Mouse (Mus musculus) spleen, adult 2 months (tissue): ENCODE measurements around the gene Pigw. TPM values are rescaled to one million over a fixed set of nuclear protein-coding genes. Genes with fewer than 3 reads are reported as not detected.
A peak's percentile ranks its signal among the peaks of the same experiment; 100 is the strongest.
"Not testable (repeated sequence)": the region's sequence is repeated elsewhere in the genome, so short reads cannot be mapped to it uniquely, and the experiment has no call there.

ENCODE experiments used
- DNase-seq, 2 experiments: peaks; one replicate each; pipeline versions ENCODE4 v3.0.0 to v3.0.0-alpha.2; 2012 to 2021; ENCODE audit warnings: low spot score in 2 of 2, low read depth in 1 of 2
- H3K27ac ChIP-seq: fragments of 200-500 bp; 2 replicates; pipeline ENCODE4 v1.5.1; 2012; ENCODE audit warnings: low read length, inconsistent platforms; ENCODE audit not compliant: insufficient read depth
- H3K27me3 ChIP-seq: fragments of 200-500 bp; 2 replicates; pipeline ENCODE4 v1.6.1; 2012; ENCODE audit warnings: mild to moderate bottlenecking, moderate library complexity, low read length, inconsistent platforms; ENCODE audit not compliant: control insufficient read depth, insufficient read depth
- H3K36me3 ChIP-seq: fragments of 200-500 bp; 2 replicates; pipeline ENCODE4 v1.6.1; 2012; ENCODE audit warnings: mild to moderate bottlenecking, low read length, inconsistent platforms; ENCODE audit not compliant: control insufficient read depth, insufficient read depth
- H3K4me1 ChIP-seq: fragments of 200-500 bp; 2 replicates; pipeline ENCODE4 v1.6.1; 2011; ENCODE audit warnings: inconsistent platforms; ENCODE audit not compliant: control insufficient read depth, insufficient read depth, insufficient read length
- H3K4me3 ChIP-seq: fragments of 200-500 bp; 2 replicates; pipeline ENCODE4 v1.5.1; 2011; ENCODE audit warnings: mild to moderate bottlenecking, inconsistent platforms; ENCODE audit not compliant: insufficient read depth, insufficient read length; ENCODE audit errors: extremely low read depth
- CTCF ChIP-seq: fragments of 200-500 bp; IDR thresholded peaks from 2 replicates; pipeline ENCODE4 v1.5.1; 2011; ENCODE audit warnings: mild to moderate bottlenecking, inconsistent platforms; ENCODE audit not compliant: insufficient read depth, insufficient read length, insufficient replicate concordance; ENCODE audit errors: extremely low read depth
- POLR2A ChIP-seq: fragments of 200-500 bp; IDR thresholded peaks from 2 replicates; pipeline ENCODE4 v1.6.1; 2011; ENCODE audit warnings: low read depth, low read length, inconsistent platforms
- WGBS: fragments of 180-500 bp; shearing (Covaris S2); methylation state at CpG from one replicate; pipeline ENCODE4 v1.1.7; 2018; 5-methylcytosine and 5-hydroxymethylcytosine counted together
- polyA plus RNA-seq: library from polyadenylated mRNA; depleted of rRNA; stranded (reverse); fragments of >200 nt; gene quantifications from 2 replicates; pipeline ENCODE4 v1.2.3, GENCODE M21; 2012

Pigw gene
- polyA plus RNA-seq, 1 experiment = 2.2 TPM

DNA sequence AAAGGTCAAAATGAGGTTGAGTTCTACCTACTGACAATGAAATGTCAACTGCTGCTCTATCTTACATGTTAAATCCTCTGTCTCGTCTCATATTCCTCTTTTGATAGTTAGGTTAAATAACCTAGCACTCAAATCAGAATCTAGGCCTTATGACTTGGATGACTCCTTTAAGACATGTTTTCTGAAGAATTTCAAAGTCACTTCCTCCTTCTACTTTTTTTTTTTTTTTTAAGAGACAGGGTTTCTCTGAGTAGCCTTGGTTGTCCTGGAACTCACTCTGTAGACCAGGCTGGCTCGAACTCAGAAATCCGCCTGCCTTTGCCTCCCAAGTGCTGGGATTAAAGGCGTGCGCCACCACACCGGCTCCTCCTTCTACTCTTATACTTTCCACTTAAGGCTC, 24.8 kb downstream of the Pigw start:
- DNase-seq = no peak
- no peak overlapping the region for H3K27ac ChIP-seq
- H3K4me1 ChIP-seq = no peaks in the 10 kb centered on the region
- 95% methylated on average over 6 of the region's 6 CpGs for WGBS
- H3K36me3 ChIP-seq = peaks cover 17% of the 10 kb centered on the region
- no peak for TF ChIP-seq POLR2A
- no peak for TF ChIP-seq CTCF
- no peak overlapping the region for H3K4me3 ChIP-seq
- no peaks in the 10 kb centered on the region for H3K27me3 ChIP-seq

DNA sequence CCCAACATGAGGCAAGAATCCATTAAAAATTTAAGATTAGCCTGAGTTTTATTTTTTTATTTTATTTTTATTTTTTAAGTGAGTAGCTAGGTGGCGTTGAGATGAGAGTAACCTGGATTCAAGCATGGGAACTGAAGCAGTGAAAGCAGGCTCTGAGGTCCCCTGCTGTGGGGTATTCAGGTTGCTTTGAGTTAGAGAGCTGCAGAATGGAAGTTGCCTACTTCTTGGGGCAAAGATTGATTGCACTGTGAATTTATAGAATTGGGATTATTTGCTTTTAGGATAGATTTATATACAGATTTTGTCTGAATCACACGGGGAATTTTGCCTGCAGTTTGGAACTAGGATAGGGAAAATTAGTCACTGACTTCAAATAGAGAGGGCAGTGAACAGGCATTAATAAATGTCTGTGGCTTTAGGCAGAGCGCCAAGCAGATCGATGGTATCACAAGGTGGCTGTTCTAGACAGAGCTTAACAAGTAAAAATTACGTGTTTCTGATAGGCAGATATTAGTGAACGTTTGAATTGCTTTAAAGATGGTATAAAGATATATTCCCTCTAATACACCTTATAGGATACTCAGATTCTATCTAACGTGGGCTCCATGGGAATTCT, 32.5 kb downstream of the Pigw start:
- 82% methylated on average over 7 of the region's 7 CpGs for WGBS
- no peaks in the 10 kb centered on the region for H3K4me1 ChIP-seq
- H3K36me3 ChIP-seq = peaks cover 19% of the 10 kb centered on the region
- TF ChIP-seq CTCF = no peak
- no peak for TF ChIP-seq POLR2A
- H3K27me3 ChIP-seq = no peaks in the 10 kb centered on the region
- H3K4me3 ChIP-seq = no peak overlapping the region
- DNase-seq = no peak
- H3K27ac ChIP-seq = no peak overlapping the region

- Histone ChIP-seq H3K27me3 (no peaks in the 10 kb centered on the region), H3K4me1 (no peaks in the 10 kb centered on the region), H3K36me3 (peaks cover 20% of the 10 kb centered on the region), H3K27ac (no peak overlapping the region), H3K4me3 (no peak overlapping the region)
- WGBS = 97% methylated on average over 15 of the region's 15 CpGs
- TF ChIP-seq CTCF = no peak
- no peak for TF ChIP-seq POLR2A
- DNase-seq = no peak
Observed at GRCm38 (mm10) chr11:84846741-84847474, 33.2 kb downstream of the Pigw start.

DNA sequence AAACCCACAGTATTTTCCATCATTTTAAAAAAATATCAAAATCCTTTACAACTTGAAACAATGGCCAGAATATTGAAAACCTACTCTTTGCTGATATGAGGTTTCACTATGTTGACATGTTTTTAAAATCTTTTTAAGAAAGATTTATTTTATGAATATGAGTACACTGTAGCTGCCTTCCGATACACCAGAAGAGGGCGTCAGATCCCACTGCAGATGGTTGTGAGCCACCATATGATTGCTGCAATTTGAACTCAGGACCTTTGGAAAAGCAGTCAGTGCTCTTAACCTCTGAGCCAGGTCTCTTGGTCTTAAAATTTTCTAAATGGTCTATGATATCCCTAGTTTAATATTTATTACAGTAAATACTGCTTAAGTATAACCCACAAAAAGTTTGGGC, 40.8 kb downstream of the Pigw start:
- Histone ChIP-seq H3K27me3 (no peaks in the 10 kb centered on the region), H3K4me1 (no peaks in the 10 kb centered on the region), H3K36me3 (peaks cover 33% of the 10 kb centered on the region), H3K27ac (no peak overlapping the region), H3K4me3 (no peak overlapping the region)
- no peak for TF ChIP-seq CTCF
- no peak for DNase-seq
- 91% methylated on average over 2 of the region's 2 CpGs for WGBS

DNA sequence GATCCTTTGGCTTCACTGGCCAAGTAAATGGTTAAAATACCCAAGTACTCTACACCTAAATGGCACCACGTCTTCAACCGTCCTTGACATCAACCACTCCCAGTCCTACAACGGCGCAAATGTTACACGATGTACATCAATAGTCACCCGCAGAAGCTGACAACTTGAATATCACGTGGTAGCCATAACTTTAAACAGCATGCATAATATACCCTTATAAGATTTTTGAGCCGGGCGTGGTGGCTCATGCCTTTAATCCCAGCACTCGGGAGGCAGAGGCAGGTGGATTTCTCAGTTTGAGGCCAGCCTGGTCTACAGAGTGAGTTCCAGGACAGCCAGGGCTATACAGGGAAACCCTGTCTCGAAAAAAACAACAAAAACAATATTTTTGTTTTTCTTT, 50.6 kb downstream of the Pigw start:
- peaks cover 17% of the 10 kb centered on the region for H3K36me3 ChIP-seq
- WGBS = 50% methylated on average over 11 of the region's 11 CpGs
- DNase-seq = not testable (repeated sequence)

DNA sequence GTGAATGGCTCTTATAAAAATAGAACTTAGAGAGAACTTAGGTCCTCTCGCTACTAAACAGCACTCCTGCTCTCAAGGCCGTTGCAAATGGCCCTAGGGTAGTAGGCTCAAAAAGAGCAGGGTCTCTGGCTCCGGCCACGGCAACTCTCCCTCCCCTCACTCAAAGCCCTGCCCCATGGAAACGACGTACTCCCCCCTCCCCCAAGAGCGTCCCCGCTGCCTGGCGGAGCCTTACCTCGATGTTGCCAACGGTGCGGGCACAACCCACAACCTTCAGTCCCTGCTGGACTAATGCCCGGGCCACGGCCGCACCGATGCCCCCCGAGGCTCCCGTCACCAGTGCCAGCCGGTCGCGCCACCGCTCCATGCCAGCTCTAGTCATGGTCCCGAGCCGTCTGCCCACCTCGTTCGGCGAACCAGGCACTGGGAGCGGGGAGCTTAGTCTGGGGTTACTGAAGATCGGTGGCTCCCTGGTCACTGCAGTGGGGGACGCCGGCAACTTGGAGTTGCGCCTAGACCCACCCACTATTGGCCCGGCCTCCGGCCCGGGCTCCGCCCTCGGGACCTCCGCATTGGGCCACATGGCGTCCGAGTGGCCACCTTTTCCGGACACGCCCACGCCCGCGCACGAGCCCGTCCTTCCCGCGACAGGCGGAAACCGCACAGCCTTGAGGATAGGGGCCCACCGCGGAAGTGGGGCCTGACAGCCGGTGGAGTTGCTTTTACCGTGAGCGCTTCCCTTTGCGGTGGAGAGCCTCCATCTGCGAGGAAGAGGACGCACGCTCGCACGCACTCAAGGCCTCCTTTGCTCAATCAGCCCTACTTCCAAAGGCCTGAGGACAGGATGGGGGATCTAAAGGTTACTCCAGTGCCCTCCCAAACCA, 51.3 kb downstream of the Pigw start, which contains the start of gene Dhrs11:
Dhrs11 (minus strand) TSS at position 479 of the 884 bp plus-strand sequence.
- Histone ChIP-seq H3K27ac (peak within 1 kb of the TSS; percentile 74), H3K27me3 (no peaks in the 10 kb centered on the region), H3K4me3 (peak within 1 kb of the TSS; percentile 89), H3K36me3 (peaks cover 11% of the 10 kb centered on the region), H3K4me1 (peaks cover 4% of the 10 kb centered on the region; the same call in 1 of the 2 replicates)
- DNase-seq = peak; percentile 63 to 93
- TF ChIP-seq CTCF = no peak
- TF ChIP-seq POLR2A = peak; percentile 17; the same call in 1 of the 2 replicates
- 1% methylated on average over 62 of the region's 62 CpGs for WGBS

More for the DNA sequence above, 50.6 kb downstream of the Pigw start:
- not testable (repeated sequence) for H3K27me3 ChIP-seq, H3K4me1 ChIP-seq
- peak overlapping the region; percentile 74 for H3K27ac ChIP-seq
- H3K4me3 ChIP-seq = peak overlapping the region; percentile 89; the same call in 1 of the 2 replicates

DNA sequence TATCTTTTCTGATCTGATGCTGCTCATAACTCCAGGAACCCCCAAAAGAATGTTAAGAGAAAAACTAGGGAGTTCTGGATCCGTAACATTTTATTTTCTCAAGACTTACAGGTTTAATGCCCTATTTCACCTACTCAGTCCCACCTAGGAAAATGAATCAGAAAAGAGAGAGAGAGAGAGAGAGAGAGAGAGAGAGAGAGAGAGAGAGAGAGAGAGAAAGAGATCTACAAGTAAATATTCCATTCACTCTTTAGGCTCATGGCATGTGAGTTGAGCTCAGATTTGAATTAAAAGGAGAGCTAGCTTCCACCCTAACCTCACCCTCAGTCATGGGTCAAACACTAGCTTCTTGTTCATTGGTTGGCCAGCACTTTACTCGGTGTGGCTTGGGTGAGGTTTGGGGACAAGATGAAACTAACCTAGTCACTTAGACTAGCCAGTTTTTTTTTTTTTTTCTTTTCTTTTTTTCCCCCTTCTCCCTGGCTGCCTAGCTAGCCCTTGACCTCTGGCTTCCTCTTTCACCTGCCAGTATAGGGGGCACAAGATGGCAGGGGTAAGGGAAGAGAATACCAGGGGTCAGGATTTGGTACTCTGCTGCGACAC, 52.1 kb downstream of the Pigw start:
- Histone ChIP-seq H3K36me3 (peaks cover 9% of the 10 kb centered on the region), H3K27me3 (no peaks in the 10 kb centered on the region), H3K27ac (peak overlapping the region; percentile 74; the same call in 1 of the 2 replicates), H3K4me3 (peak overlapping the region; percentile 89), H3K4me1 (peaks cover 4% of the 10 kb centered on the region; the same call in 1 of the 2 replicates)
- TF ChIP-seq POLR2A = no peak
- TF ChIP-seq CTCF = no peak
- WGBS = 36% methylated on average over 3 of the region's 3 CpGs
- DNase-seq = no peak
